Mouse (Mus musculus) liver, embryonic 14.5 days (tissue): ENCODE measurements around the gene Akap8l. TPM values are rescaled to one million over a fixed set of nuclear protein-coding genes. Genes with fewer than 3 reads are reported as not detected.

Source experiments
- ATAC-seq: fragments of 200-750 bp; cut with Nextera tagmentation; 2 replicates; pipeline ENCODE4 v1.8.0; 2017; ENCODE audit warnings: moderate number of reproducible peaks, mild to moderate bottlenecking, moderate library complexity; ENCODE audit not compliant: insufficient read depth
- DNase-seq, 3 experiments: peaks; one replicate each; pipeline ENCODE4 v3.0.0-alpha.2; 2012 to 2013; ENCODE audit warnings: low read depth in 3 of 3, low spot score in 3 of 3
- H3K27ac ChIP-seq: fragments of 300-500 bp; sonication (generic); 2 replicates; pipeline ENCODE4 v1.5.1; 2014; ENCODE audit warnings: moderate library complexity, mild to moderate bottlenecking, control low read depth, inconsistent platforms
- H3K27me3 ChIP-seq: fragments of 300-500 bp; sonication (generic); 2 replicates; pipeline ENCODE4 v1.6.1; 2014; ENCODE audit warnings: mild to moderate bottlenecking, low read length, moderate library complexity; ENCODE audit not compliant: control insufficient read depth, insufficient read depth
- H3K36me3 ChIP-seq: fragments of 300-500 bp; sonication (generic); replicated peaks from 2 replicates; pipeline ENCODE4 v1.6.1; 2014; ENCODE audit warnings: low read depth; ENCODE audit not compliant: control insufficient read depth, insufficient read depth
- H3K4me1 ChIP-seq, 2 experiments: fragments of 200-500 bp in 1 of 2; fragments of 300-500 bp in 1 of 2; sonication (generic) in 1 of 2; replicated peaks; 2 replicates each; pipeline ENCODE4 v1.6.1; 2012 to 2014; ENCODE audit warnings: antibody characterized with exemption in 1 of 2, inconsistent platforms in 1 of 2, low read length in 1 of 2; ENCODE audit not compliant: control insufficient read depth in 2 of 2, insufficient read depth in 2 of 2
- H3K4me2 ChIP-seq: fragments of 300-500 bp; sonication (generic); 2 replicates; pipeline ENCODE4 v1.6.1; 2014; ENCODE audit warnings: low read depth, mild to moderate bottlenecking, control low read depth, moderate library complexity
- H3K4me3 ChIP-seq, 2 experiments: fragments of 200-500 bp in 1 of 2; fragments of 300-500 bp in 1 of 2; sonication (generic) in 1 of 2; 2 replicates each; pipeline ENCODE4 v1.5.1; 2012 to 2014; ENCODE audit warnings: low read depth in 2 of 2, low read length in 2 of 2, mild to moderate bottlenecking in 2 of 2, control low read depth in 1 of 2, inconsistent platforms in 1 of 2, moderate library complexity in 1 of 2; ENCODE audit not compliant: insufficient read depth in 1 of 2
- H3K9ac ChIP-seq: fragments of 300-500 bp; sonication (generic); replicated peaks from 2 replicates; pipeline ENCODE4 v1.6.1; 2014; ENCODE audit warnings: mild to moderate bottlenecking, control low read depth, moderate library complexity
- H3K9me3 ChIP-seq: fragments of 300-500 bp; sonication (generic); 2 replicates; pipeline ENCODE4 v1.6.1; 2016; ENCODE audit warnings: low read length, mixed read lengths; ENCODE audit not compliant: control insufficient read depth
- CTCF ChIP-seq: IDR thresholded peaks from 2 replicates; pipeline ENCODE4 v1.5.1; 2016; ENCODE audit warnings: antibody characterized with exemption, low read depth, control low read depth
- EP300 ChIP-seq: IDR thresholded peaks from 2 replicates; pipeline ENCODE4 v1.6.1; 2016; ENCODE audit warnings: antibody characterized with exemption, low read depth
- WGBS: fragments of 180-500 bp; shearing (Covaris S2); extraction: QIAGEN DNeasy Blood & Tissue Kit; methylation state at CpG from one replicate; pipeline ENCODE4 v1.1.7; 2014; ENCODE audit not compliant: insufficient replicate concordance; 5-methylcytosine and 5-hydroxymethylcytosine counted together
- polyA plus RNA-seq, 2 experiments: library from polyadenylated mRNA; depleted of rRNA in 1 of 2; stranded (reverse) in 1 of 2; unstranded in 1 of 2; fragments of >200 nt; fragmentation: Nextera tagmentation in 1 of 2; extraction: Ambion mirVana in 1 of 2; gene quantifications; 2 replicates each; pipeline versions ENCODE4 v1.2.1 to v1.2.3; 2012 to 2014

The Akap8l gene
- polyA plus RNA-seq, 2 experiments: 18.9 to 35.4 TPM

DNA sequence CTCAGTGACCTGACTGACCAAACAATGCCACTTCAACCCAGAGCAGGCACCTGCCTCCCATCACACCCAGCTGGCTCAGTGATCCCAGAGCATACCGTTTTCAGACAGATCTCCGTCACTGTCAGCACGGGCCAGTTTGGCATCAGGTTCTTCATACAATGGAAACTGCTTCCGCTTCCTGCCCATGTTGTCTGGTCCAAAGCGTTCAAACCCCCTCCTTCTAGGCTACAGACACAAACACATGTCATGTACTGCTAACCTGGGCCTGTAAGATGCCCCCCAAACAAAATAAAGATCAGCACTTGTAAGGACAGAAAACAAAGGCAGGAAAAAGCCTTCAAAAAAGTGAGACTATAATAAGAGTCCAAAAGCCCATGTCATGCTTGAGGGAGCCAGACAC, 34.8 kb downstream of the Akap8l start:
- Histone ChIP-seq H3K27me3 (no peaks in the 10 kb centered on the region), H3K4me1 (peaks cover 0 to 5% of the 10 kb centered on the region in 2 experiments; a peak in 2 of 4 replicates), H3K27ac (no peak overlapping the region), H3K9me3 (no peaks in the 10 kb centered on the region), H3K9ac (no peak overlapping the region), H3K4me2 (no peak overlapping the region), H3K4me3 (no peak overlapping the region), H3K36me3 (peaks cover 78% of the 10 kb centered on the region)
- no peak for DNase-seq
- ATAC-seq: no peak
- 89% methylated on average over 5 of the region's 5 CpGs for WGBS
- TF ChIP-seq EP300: no peak
- no peak for TF ChIP-seq CTCF

DNA sequence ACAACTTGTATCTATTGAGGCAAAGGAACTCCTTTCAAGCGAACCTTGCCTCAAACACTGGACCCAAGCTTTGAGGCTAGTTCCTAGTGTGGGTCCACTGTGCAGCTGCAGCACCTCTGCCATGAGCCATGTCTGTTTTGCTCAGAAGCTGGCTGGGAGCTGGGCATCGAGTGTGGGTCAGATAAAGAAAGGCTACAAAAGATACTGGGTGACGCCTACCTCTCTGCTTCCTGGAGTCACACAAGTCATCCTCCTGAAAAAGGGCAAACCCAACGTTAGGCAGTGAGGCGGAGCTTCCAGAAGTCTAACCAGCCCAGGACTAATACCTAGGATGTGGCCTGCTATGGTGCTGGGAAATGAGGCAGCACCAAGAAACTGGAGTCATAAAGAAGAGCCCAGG, 36.5 kb downstream of the Akap8l start:
- 37% methylated on average over 5 of the region's 5 CpGs for WGBS
- DNase-seq (no peak), ATAC-seq (peak; percentile 61)
- Histone ChIP-seq H3K27me3 (no peaks in the 10 kb centered on the region), H3K4me1 (no peaks in the 10 kb centered on the region; a peak in 1 of 4 replicates), H3K36me3 (peaks cover 95% of the 10 kb centered on the region), H3K27ac (no peak overlapping the region), H3K9ac (no peak overlapping the region), H3K4me2 (no peak overlapping the region), H3K9me3 (no peaks in the 10 kb centered on the region), H3K4me3 (no peak overlapping the region)
- TF ChIP-seq EP300 (no peak), CTCF (no peak)

DNA sequence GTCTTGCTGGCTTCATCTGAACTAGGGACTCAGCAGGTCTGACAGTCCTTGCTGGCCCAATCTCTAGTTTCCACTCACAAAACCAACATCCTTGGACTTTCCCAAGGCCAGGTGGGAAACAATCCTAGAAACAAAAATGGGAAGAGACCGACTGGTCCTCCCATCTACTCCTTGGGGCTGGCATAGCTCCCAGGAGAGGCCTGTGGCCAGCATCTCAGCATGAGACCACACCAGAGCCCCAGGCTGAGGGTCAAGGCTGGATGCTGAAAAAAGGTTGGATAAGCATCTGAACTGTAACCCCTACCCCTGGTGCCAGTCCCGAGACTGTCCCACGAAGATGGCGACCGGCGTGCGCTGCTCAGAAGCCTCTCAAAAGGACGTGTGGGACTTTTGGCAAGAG, 37.6 kb downstream of the Akap8l start:
- Histone ChIP-seq H3K4me1 (peaks cover 3 to 5% of the 10 kb centered on the region in 2 experiments; a peak in 3 of 4 replicates), H3K9ac (no peak overlapping the region), H3K4me2 (no peak overlapping the region), H3K27ac (no peak overlapping the region), H3K4me3 (no peak overlapping the region), H3K36me3 (peaks cover 98% of the 10 kb centered on the region), H3K27me3 (no peaks in the 10 kb centered on the region), H3K9me3 (no peaks in the 10 kb centered on the region)
- no peak for TF ChIP-seq EP300
- TF ChIP-seq CTCF: no peak
- no peak for ATAC-seq
- 84% methylated on average over 8 of the region's 8 CpGs for WGBS
- no peak for DNase-seq

DNA sequence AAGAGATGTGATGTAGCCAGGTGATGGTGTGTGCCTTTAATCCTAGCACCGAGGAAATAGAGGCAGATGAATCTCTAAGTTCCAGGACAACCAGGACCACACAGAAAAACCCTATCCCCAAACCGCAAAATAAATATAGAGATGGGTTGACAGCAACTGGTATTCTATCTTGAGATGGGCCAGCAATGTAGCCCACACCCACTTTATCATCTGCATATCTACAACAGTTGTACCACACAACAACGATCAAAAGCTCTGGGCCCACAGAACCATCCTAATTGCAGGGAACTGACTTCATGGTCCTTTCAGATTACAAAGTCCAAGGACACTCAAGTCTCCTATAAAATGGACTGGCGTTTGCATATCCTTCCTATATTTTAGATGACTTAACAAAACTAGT, 42.4 kb downstream of the Akap8l start:
- H3K4me2 ChIP-seq: peak overlapping the region; percentile 11; the same call in 1 of the 2 replicates
- H3K27me3 ChIP-seq: no peaks in the 10 kb centered on the region
- H3K9me3 ChIP-seq: no peaks in the 10 kb centered on the region
- H3K4me3 ChIP-seq: no peak overlapping the region
- DNase-seq (no peak), ATAC-seq (peak; percentile 41; the same call in 1 of the 2 replicates)
- H3K27ac ChIP-seq: no peak overlapping the region
- H3K9ac ChIP-seq: no peak overlapping the region
- H3K4me1 ChIP-seq: peaks cover 3 to 8% of the 10 kb centered on the region in 2 experiments; a peak in 3 of 4 replicates
- WGBS: 24% methylated on average over 4 of the region's 4 CpGs
- peaks cover 92% of the 10 kb centered on the region for H3K36me3 ChIP-seq
- no peak for TF ChIP-seq CTCF
- TF ChIP-seq EP300: 0 out of 2 replicates have a peak, but pooled peaks have one; percentile 7

DNA sequence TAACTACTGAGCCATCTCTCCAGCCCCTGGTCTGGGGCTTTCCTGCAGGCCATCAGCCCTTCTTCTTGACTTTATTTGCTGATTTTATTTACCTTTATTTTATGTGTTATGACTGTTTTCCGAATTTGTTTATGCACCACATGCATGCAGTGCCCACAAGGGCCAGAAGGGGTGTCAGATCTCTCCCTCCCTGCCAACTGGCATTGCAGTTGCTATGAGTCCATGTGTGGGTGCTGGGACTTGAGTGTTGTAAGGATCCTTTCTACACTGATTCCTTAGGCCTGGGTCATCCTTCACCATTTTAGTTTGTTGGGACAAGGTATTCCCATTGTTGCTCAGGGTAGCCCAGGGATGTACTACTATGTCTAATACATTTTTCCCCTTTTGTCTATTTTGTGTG, 52.3 kb downstream of the Akap8l start:
- Histone ChIP-seq H3K4me3 (no peak overlapping the region), H3K27me3 (no peaks in the 10 kb centered on the region), H3K36me3 (no peaks in the 10 kb centered on the region), H3K9me3 (no peaks in the 10 kb centered on the region), H3K9ac (no peak overlapping the region), H3K4me1 (no peaks in the 10 kb centered on the region), H3K27ac (no peak overlapping the region), H3K4me2 (no peak overlapping the region)
- no peak for TF ChIP-seq EP300
- TF ChIP-seq CTCF: peak; percentile 45
- 47% methylated on average over 1 of the region's 1 CpGs for WGBS
- DNase-seq (no peak), ATAC-seq (no peak)
